Mouse (Mus musculus): ENCODE measurements around the gene Pbxip1. TPM values are rescaled to one million over a fixed set of nuclear protein-coding genes. Genes with fewer than 3 reads are reported as not detected.

Gene Pbxip1
- polyA plus RNA-seq (2015; fragmentation: Nextera tagmentation; extraction: Ambion mirVana): 41.8 and 51.2 TPM in 2 replicates

- H3K4me2 ChIP-seq (ENCODE audit: low read depth, low read length): peak within 1 kb of the TSS; percentile 70
- H3K36me3 ChIP-seq (ENCODE audit: control insufficient read depth, insufficient read depth, low read length): peaks cover 6% of the 10 kb centered on the region
- peak within 1 kb of the TSS; percentile 61 for H3K4me3 ChIP-seq (replicated peaks; ENCODE audit: low read length)
- H3K27ac ChIP-seq (ENCODE audit: low read length): peak within 1 kb of the TSS; percentile 81
- H3K4me1 ChIP-seq (ENCODE audit: control insufficient read depth, insufficient read depth, low read length): peaks cover 10% of the 10 kb centered on the region
- no peaks in the 10 kb centered on the region for H3K9me3 ChIP-seq (replicated peaks; ENCODE audit: control insufficient read depth, low read length)
- WGBS: 5% methylated on average over 16 of the region's 16 CpGs
- peak within 1 kb of the TSS; percentile 77 for H3K9ac ChIP-seq (ENCODE audit: low read length)
- H3K27me3 ChIP-seq (ENCODE audit: control insufficient read depth, insufficient read depth, low read length): no peaks in the 10 kb centered on the region
- peak; percentile 79 for ATAC-seq (ENCODE audit: insufficient read depth, low FRiP score)
Observed at GRCm38 (mm10) chr3:89436176-89437113, at the start of gene Pbxip1. Pbxip1 (plus strand) TSS chr3:89436706.

DNA sequence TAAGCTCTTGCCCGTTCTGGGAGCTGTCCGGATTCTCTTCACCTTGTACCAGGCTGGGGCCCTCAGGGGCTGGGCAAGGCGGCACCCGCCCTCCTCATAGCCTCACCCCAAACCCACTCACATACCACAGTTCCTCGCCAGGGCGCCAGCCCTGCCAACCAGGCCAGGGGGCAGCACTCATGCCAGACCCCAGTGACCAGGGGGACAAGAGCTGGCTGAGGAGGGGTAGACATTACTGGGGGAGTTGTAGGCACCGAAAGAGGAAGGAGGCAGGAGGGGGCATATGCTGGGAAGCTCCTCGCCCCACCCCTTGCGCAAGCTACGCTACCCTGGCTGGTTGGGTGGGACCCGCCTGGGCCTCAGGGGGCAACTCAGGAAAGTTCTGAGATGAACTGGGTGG, 48.9 kb upstream of the Pbxip1 start:
- Histone ChIP-seq H3K27ac (ENCODE audit: low read length) (peak overlapping the region; percentile 95), H3K27me3 (ENCODE audit: control insufficient read depth, insufficient read depth, low read length) (no peaks in the 10 kb centered on the region), H3K9me3 (replicated peaks; ENCODE audit: control insufficient read depth, low read length) (no peaks in the 10 kb centered on the region), H3K36me3 (ENCODE audit: control insufficient read depth, insufficient read depth, low read length) (no peaks in the 10 kb centered on the region), H3K9ac (ENCODE audit: low read length) (peak overlapping the region; percentile 51), H3K4me2 (ENCODE audit: low read depth, low read length) (peak overlapping the region; percentile 47), H3K4me1 (ENCODE audit: control insufficient read depth, insufficient read depth, low read length) (peaks cover 58% of the 10 kb centered on the region), H3K4me3 (replicated peaks; ENCODE audit: low read length) (peak overlapping the region; percentile 24)
- ATAC-seq (ENCODE audit: insufficient read depth, low FRiP score): no peak
- 63% methylated on average over 11 of the region's 11 CpGs for WGBS

DNA sequence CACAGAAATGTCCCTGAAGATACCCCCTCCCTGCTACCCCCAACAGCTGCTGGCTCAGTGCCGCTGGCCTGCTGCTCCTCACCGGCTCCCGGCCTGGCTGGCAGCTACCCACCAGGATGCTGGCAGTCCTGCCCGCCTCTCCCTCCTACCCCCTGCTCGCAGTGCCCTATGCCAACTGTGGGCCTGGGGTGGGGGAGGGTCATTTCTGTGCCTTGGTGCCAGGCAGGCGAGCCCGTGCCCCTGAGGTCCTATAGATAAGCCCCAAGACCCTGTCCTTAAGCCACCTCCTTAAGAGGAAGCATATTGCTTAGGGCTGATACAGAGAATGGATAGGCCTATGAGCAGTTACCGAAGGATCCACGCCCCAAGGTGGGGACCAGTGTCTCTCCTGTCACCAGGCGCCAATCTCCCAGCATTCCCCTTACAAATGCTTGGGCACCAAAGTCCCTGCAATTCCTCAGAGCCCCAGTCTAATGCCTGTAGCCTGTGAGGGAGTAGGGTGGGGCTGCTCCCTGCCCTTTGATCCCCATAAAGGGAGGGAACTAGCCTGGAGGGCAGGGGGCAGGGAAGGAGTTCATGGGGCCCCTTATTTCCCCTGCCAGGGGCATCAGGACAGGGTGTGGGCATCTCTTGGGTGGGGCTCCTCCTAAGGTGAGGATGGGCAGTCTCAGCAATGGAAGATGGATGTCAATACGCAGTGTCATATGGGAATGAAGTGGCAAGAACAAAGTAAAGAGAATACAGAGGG, 48.2 kb upstream of the Pbxip1 start:
- WGBS: 62% methylated on average over 10 of the region's 11 CpGs
- H3K4me3 ChIP-seq (replicated peaks; ENCODE audit: low read length): peak overlapping the region; percentile 24
- H3K27ac ChIP-seq (ENCODE audit: low read length): peak overlapping the region; percentile 95
- no peaks in the 10 kb centered on the region for H3K36me3 ChIP-seq (ENCODE audit: control insufficient read depth, insufficient read depth, low read length)
- no peaks in the 10 kb centered on the region for H3K9me3 ChIP-seq (replicated peaks; ENCODE audit: control insufficient read depth, low read length)
- H3K4me1 ChIP-seq (ENCODE audit: control insufficient read depth, insufficient read depth, low read length): peaks cover 58% of the 10 kb centered on the region
- H3K27me3 ChIP-seq (ENCODE audit: control insufficient read depth, insufficient read depth, low read length): no peaks in the 10 kb centered on the region
- peak overlapping the region; percentile 47 for H3K4me2 ChIP-seq (ENCODE audit: low read depth, low read length)
- H3K9ac ChIP-seq (ENCODE audit: low read length): peak overlapping the region; percentile 51
- ATAC-seq (ENCODE audit: insufficient read depth, low FRiP score): no peak

DNA sequence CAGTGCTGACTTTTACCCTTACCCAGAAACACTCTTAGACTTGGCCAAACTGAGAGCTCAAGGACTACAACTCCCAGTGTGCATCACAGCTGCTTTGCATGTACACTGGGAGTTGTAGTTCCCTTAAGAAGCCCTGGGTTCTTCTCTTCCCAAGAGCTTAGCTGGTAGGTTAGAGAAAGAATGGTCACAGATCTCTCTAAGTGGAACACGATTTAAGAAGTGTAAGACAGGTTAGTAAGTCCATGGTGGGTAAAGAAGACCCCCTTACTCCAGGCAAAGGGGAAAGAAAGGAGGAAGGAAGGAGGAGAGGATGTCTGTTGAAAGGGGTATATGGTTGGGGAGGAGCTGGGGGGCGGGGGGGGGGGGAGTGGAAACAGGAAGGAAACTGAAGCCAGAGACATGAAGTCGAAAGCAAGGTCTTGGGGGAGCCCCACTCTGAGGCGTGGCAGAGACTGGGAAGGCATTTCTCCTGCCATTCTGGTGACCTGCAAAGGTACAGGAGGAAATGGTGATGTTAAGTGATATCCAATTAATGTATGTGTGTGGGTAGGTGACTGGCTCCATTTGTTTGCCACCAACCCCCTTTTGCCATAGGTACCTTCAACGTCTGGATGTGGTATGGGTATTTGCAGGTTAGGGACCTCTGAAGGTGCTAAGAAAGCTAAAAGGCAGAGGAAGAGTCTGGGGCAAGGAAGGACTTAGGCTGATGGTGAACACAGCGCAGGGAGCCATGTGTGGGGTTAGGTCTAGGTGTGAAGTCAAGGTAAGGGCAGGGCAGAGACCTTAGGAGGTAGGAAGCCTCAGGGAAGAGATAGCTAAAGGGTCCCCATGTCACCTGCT, 47.4 kb upstream of the Pbxip1 start:
- no peak for ATAC-seq (ENCODE audit: insufficient read depth, low FRiP score)
- Histone ChIP-seq H3K9me3 (replicated peaks; ENCODE audit: control insufficient read depth, low read length) (no peaks in the 10 kb centered on the region), H3K27ac (ENCODE audit: low read length) (peak overlapping the region; percentile 95), H3K4me2 (ENCODE audit: low read depth, low read length) (0 out of 2 replicates have a peak overlapping the region, but pooled peaks have one; percentile 11), H3K27me3 (ENCODE audit: control insufficient read depth, insufficient read depth, low read length) (no peaks in the 10 kb centered on the region), H3K4me3 (replicated peaks; ENCODE audit: low read length) (no peak overlapping the region), H3K36me3 (ENCODE audit: control insufficient read depth, insufficient read depth, low read length) (no peaks in the 10 kb centered on the region), H3K9ac (ENCODE audit: low read length) (no peak overlapping the region), H3K4me1 (ENCODE audit: control insufficient read depth, insufficient read depth, low read length) (peaks cover 52% of the 10 kb centered on the region)
- 51% methylated on average over 6 of the region's 6 CpGs for WGBS

GRCm38 (mm10) chr3:89390111-89390515, 46.4 kb upstream of the Pbxip1 start:
- Histone ChIP-seq H3K27ac (ENCODE audit: low read length) (peak overlapping the region; percentile 95), H3K27me3 (ENCODE audit: control insufficient read depth, insufficient read depth, low read length) (no peaks in the 10 kb centered on the region), H3K9ac (ENCODE audit: low read length) (peak overlapping the region; percentile 90), H3K9me3 (replicated peaks; ENCODE audit: control insufficient read depth, low read length) (no peaks in the 10 kb centered on the region), H3K4me3 (replicated peaks; ENCODE audit: low read length) (peak overlapping the region; percentile 81), H3K36me3 (ENCODE audit: control insufficient read depth, insufficient read depth, low read length) (no peaks in the 10 kb centered on the region), H3K4me2 (ENCODE audit: low read depth, low read length) (peak overlapping the region; percentile 100), H3K4me1 (ENCODE audit: control insufficient read depth, insufficient read depth, low read length) (peaks cover 48% of the 10 kb centered on the region)
- WGBS: 30% methylated on average over 5 of the region's 5 CpGs
- no peak for ATAC-seq (ENCODE audit: insufficient read depth, low FRiP score)

DNA sequence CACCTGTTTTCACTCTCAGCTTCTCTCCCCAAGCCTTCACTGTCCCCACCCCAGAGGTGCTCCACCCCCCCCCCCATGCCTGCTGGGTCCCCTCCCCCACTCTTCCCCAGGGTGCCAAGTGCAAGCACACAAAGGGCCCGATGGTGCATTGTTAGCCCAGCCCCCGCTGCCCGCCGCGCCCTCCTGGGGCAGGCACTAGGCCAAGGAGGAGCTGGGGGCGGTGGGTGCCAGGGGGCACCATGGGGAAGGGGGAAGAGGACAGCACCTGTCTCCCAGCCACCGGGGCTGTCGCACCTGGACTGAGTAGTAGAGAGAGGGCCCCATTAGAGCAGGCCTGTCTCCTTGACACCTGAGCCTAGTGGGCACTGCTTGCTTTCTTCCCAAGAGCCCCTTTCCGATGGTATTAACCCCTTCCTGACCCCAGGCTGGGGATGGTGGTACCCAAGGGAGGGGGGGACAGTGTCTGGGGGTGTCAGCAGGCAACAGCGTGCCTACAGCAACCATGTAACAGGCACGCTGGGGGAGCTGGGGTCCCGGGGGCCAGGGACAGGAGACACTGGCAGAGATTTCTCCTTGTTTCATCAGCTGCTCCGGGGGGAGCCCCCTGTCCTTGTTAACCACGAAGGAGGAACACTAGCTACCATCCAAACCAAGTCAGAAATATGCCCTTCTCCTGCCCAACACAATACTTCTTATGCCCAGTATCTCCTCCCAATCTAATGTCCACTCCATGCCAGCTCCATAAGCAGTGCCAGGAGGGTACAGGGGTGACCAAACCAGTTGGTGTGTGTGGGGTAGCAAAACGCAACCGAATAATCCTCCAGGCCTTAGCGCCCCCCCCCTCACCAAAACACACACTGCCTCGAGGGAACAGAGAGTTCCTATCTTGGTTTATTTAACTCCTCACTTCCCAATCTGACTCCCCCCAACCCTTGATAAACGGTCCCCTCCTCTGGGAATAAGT, 45.5 kb upstream of the Pbxip1 start:
- no peak for ATAC-seq (ENCODE audit: insufficient read depth, low FRiP score)
- peak overlapping the region; percentile 95 for H3K27ac ChIP-seq (ENCODE audit: low read length)
- H3K27me3 ChIP-seq (ENCODE audit: control insufficient read depth, insufficient read depth, low read length): no peaks in the 10 kb centered on the region
- no peaks in the 10 kb centered on the region for H3K9me3 ChIP-seq (replicated peaks; ENCODE audit: control insufficient read depth, low read length)
- peak overlapping the region; percentile 90 for H3K9ac ChIP-seq (ENCODE audit: low read length)
- WGBS: 11% methylated on average over 19 of the region's 19 CpGs
- peaks cover 51% of the 10 kb centered on the region for H3K4me1 ChIP-seq (ENCODE audit: control insufficient read depth, insufficient read depth, low read length)
- H3K36me3 ChIP-seq (ENCODE audit: control insufficient read depth, insufficient read depth, low read length): no peaks in the 10 kb centered on the region
- H3K4me2 ChIP-seq (ENCODE audit: low read depth, low read length): peak overlapping the region; percentile 100
- H3K4me3 ChIP-seq (replicated peaks; ENCODE audit: low read length): peak overlapping the region; percentile 81

GRCm38 (mm10) chr3:89391663-89392511, 44.6 kb upstream of the Pbxip1 start:
- 0% methylated on average over 53 of the region's 56 CpGs for WGBS

More at GRCm38 (mm10) chr3:89391663-89392511, 44.6 kb upstream of the Pbxip1 start:
- Histone ChIP-seq H3K36me3 (ENCODE audit: control insufficient read depth, insufficient read depth, low read length) (no peaks in the 10 kb centered on the region), H3K27ac (ENCODE audit: low read length) (peak overlapping the region; percentile 95), H3K4me3 (replicated peaks; ENCODE audit: low read length) (peak overlapping the region; percentile 81), H3K9ac (ENCODE audit: low read length) (peak overlapping the region; percentile 90), H3K9me3 (replicated peaks; ENCODE audit: control insufficient read depth, low read length) (no peaks in the 10 kb centered on the region), H3K4me2 (ENCODE audit: low read depth, low read length) (peak overlapping the region; percentile 100), H3K4me1 (ENCODE audit: control insufficient read depth, insufficient read depth, low read length) (peaks cover 48% of the 10 kb centered on the region), H3K27me3 (ENCODE audit: control insufficient read depth, insufficient read depth, low read length) (no peaks in the 10 kb centered on the region)
- no peak for ATAC-seq (ENCODE audit: insufficient read depth, low FRiP score)

All from stomach, embryonic 16.5 days (tissue).